Mouse (Mus musculus): ENCODE results near the gene Dnajc5.

Dnajc5 gene

DNA sequence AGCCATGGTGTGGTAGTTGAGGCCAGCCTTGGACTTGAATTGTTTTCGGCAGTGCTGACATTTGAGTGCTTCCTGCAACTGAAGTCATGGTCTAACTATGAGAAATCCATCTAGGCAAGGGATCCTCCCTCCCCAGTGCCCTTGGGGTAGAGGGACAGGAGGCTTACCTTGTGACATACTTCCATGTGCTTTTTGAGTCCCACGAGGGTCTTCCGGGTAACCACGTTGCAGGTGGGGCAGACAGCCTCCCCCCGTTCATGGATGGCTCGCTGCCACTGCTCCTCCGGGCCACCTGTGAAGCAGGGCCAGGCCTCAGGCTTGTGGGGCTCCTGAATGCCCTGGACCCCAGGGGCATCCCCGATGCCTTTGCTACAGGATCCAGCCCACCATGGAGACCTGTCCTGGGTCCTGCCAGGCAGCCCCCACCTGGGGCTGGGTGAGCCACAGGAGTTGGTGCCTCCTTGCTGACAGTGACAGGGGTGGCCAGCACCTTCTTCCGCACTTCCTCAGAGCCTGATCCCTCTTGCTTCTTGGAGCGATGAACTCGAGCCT, 68.0 kb downstream of the Dnajc5 start:
- peak in 1 of 2 experiments; percentile 4 for DNase-seq (ENCODE audit: low spot score in 2 of 2)

DNA sequence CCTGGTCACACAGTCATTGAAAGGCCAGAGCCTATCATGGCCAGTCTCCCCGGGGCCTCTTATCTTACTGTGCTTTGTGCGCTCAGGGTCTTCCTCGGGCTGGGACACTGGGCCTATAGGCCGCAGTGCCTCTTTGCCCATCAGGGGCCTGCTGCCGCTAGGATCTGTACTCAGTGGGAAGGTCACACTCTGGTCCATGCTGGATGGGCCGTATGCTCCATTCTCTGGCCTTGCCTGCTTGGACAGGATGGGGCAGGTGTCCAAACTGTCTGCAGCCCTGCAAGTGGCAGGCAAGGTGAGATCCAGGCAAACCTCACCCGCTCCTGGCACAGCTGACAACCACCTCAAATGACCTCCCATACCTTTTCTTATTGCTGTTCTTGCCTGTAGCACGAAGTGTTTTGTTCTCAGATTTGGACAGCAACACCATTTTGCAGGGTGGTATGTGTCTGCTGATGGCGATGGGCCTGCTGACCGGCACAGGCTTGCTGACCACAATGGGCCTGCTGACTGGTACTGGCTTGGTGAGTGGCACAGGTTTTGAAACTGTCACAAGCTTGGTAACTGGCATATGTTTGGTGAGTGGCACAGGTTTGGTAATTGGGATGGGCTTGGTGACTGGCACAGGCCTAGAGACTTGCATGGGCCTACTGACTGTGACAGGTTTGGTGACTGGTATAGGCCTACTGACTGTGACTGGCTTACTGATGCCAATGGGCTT, 68.9 kb downstream of the Dnajc5 start:
- peak in 1 of 2 experiments; percentile 4 for DNase-seq (ENCODE audit: low spot score in 2 of 2)

DNA sequence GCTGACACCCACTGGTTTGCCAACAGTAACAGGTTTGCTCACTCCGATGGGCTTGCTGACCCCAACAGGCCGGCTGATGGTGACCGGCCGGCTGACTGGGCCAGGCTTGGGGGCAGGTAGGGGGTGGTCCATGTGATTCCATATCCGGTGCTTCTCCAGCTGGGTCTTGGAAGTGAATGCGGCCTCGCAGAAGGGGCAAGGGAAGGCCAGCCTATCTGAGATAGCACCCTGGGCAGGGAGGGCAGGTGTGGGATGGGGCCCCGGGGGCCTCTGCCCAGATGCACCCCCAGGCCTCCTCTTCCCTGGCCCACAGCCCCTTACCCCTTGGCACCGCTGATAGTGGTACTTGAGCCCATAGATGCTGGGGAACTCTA, 69.4 kb downstream of the Dnajc5 start:
- peak in 1 of 2 experiments; percentile 4 for DNase-seq (ENCODE audit: low spot score in 2 of 2)

DNA sequence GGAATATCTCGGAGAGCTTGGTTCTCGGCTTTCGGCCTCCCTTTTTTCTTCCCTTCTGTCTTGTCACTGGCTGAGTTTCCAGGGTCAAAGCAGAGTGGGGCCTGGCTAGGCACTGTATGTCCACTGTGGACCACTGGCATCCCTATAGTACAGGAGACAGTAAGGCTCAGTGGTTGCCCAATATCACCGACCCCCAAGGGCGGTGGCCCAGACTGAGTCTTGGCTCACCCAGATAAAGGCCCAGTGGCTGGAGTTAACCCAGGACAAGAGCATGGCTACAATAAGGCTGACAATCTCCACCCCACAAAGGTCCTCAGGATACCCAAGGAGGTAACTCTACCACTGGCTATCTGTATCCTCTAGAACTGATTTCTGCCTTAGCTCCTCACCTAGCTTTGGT, 70.2 kb downstream of the Dnajc5 start:
- DNase-seq (ENCODE audit: low spot score in 2 of 2): no peak

DNA sequence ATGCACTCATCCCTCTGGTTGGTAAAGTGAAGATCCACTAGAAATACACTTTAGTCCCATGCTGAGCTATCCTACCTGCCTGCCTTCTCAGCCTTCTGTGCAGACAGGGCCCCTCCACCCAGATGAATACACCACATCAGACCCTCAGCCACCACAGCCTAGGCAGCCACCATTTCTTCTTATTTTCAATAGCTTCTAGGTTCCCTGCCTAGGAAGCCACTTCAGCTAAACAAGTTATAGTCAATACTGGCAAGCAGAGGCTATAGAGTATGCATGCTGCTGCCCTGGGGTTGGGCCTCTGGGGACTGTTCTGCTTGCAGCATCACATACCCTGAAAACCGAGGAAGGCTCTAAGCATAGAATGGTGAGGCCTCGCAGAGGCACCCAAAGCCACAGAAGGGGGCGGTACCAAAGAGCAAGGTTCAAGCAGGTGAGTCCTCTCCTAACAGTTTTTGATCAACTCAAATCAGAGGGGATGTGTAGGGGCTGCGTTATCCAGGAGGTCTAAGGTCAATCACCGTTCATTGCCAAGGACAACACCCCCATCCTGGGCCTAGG, 71.3 kb downstream of the Dnajc5 start, which contains the start of gene Prpf6:
Gene Prpf6 (plus strand): TSS at position 341 of the 558 bp plus-strand sequence.
- peak; percentile 18 to 54 for DNase-seq (ENCODE audit: low spot score in 2 of 2)

DNA sequence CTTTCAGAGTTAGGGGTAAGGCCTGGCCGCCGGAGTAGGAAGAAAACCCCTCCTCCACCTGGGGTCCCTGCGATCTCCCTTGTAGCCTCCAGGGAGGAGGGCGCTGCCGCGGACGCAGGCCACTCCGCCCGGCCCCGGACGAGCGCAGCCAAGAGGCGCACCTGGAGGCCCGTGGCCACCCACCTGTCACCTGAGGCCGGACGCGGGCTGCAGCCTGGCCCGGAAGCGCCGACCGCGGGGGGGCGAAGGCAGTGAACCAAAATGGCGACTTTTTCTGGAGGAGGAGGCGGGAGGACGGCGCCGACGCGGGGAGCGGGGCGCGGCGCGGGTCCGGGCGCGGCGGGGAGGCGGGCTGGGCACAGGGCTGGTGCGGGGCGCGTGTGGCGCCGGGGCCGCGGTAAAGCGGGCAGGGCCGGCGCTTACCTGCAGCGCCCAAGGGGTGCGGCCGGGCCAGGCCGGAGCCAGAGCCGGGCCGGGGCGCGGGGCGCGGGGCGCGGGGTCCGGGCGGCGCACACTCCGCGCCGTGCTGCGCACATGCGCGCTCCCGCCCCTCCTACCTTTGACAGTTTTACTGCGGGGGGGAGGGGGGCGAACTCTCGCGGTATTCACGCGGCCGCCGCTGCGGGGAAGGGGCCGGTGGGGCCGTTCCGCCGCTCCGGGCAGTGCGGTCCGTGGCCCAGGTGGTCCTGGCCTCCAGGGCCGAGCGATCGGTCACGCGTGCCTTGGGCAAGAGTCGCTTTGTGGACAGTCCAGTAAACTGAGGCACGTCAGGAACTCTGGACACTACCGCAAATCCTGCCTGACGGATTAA, 72.2 kb downstream of the Dnajc5 start, which contains the start of gene Zfp512b:
Gene Zfp512b (minus strand): TSS at position 573 of the 811 bp plus-strand sequence.
- peak; percentile 53 to 69 for DNase-seq (ENCODE audit: low spot score in 2 of 2)

DNA sequence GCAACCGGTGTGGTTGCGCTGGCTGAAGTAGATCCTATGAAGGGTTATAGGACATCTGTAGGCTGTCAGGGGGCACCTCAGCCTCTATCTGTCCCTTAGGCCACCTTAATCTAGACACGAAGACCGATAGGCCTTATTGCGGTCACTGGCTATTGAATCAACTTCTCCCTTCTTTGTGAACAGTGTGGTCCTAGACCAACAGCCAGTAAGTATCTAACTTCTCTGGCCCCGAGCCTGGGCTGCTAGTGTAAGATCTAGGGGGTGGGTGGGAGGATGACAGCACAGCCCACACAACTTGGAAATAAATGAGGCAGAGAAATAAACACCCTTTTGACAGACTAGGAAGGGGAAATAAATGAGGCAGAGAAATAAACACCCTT, 72.7 kb downstream of the Dnajc5 start:
- DNase-seq (ENCODE audit: low spot score in 2 of 2): no peak

DNA sequence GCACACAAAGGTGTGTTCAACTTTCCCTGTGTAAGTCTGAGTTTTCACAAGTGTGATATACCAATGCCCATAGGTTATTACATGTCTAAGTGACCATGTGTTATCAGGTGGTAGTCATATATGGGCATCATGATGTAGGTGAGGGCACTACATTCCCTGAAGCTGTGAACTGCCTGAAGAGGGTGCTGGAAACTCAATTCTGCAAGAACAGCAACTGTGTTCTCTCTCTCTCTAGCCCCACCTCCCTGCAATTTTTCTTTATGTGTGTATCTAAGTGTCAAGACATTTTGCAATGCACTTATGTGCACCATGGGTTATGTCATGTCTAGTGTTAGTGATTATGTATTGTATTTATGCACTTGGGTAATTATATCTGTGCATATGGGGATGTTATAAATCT, 73.7 kb downstream of the Dnajc5 start:
- no peak for DNase-seq (ENCODE audit: low spot score in 2 of 2)

DNA sequence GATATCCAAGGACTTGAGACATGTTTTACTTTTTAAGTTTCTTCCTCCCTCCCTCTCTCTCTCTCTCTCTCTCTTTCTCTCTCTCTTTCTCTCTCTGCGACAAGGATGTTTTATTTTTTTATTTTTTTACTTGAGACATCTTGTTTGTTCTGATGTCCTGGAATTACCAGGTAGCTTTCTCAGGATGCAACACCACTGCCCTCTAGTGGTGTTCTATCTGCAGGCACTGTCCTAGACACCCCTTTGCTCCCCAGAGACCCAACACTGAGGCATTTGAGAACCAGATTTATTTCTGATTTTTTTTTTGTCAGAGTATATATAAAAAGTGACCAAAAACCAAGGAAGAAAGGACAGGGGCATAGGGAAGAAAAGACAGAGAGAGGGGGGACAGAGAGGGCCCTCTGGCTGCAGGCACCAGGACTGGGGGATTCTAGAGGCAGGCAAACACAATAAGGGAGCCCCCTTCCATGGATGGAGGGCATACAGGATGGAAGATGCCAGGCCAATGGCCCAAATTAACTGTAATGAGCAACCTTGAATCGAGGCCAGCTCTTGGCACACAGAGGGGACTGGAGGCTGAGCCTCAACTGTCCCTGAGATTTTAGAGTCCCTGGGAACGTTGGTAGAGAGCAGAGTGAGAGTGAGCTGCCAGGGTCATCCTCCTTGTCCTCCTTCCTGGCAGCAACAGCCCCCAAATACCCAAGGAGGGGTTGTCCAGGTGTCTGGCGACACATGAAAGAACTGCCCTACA, 74.8 kb downstream of the Dnajc5 start:
- DNase-seq (ENCODE audit: low spot score in 2 of 2): peak in 1 of 2 experiments; percentile 6

DNA sequence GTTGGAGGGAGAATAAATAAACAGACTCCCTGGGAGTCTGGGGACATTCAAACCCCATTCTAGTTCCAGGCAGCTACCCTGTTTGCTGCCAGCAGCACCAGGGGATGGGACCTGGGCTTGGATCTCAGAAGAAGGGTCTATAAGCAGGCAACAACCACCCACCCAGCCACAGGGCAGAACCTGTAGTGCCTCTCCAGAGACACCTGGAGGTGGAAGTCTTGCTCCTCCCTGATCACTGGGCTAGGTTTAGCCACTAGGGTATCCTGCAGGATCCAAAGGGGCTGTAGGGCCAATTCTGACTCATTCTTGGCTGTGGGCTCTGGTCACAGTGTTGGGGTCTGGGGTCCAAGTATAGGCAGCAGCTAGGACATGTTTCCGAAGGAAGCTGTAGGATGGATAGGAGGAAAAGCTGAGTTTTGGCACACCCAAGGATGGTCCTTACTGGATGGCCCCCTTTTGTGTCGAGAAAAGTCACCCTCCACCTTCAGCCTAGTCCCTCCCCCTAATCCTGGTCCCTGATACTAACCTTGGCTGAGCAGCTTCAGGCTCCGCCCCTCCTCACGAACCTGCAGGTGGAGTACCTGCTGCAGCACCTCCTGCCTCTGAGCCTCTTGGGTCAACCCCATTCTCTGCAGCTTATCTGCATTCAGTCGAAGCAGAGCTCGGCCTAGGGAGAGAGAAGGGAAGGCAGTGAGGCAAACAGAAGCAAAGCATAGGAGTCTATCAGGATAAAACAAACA, 76.1 kb downstream of the Dnajc5 start:
- no peak for DNase-seq (ENCODE audit: low spot score in 2 of 2)

DNA sequence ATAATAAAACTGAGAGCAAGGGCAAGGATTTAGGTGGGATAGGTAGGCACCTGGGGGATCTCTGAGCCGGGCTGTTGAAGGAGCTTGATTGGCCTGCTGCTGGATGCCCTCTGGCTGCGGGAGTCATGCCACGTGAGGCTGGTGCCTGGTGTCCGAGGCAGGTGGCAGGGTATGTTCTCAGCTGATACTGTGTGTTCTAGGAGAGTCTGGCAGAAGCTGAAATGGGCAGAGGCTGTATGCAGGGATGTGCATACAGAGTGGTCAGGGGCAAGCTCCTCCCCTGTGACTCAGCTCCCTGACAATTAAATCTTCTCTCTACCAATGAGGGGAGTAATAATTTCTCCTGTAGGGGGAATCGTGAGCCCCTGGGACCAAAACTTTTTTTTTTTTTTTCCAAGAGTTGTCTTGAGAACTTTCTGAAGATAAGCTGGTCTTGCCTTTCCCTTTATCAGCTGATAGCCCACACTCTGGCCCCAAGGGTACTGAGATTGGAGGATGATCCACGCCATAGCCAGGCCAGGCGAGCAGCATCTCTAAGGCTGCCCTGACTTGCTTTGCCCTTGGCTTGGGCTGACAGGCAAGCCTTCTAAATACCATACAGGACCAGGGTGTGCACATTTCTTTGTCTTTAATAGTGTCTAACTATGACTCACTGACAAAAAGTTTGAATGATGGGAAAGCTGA, 77.2 kb downstream of the Dnajc5 start:
- DNase-seq (ENCODE audit: low spot score in 2 of 2): no peak

DNA sequence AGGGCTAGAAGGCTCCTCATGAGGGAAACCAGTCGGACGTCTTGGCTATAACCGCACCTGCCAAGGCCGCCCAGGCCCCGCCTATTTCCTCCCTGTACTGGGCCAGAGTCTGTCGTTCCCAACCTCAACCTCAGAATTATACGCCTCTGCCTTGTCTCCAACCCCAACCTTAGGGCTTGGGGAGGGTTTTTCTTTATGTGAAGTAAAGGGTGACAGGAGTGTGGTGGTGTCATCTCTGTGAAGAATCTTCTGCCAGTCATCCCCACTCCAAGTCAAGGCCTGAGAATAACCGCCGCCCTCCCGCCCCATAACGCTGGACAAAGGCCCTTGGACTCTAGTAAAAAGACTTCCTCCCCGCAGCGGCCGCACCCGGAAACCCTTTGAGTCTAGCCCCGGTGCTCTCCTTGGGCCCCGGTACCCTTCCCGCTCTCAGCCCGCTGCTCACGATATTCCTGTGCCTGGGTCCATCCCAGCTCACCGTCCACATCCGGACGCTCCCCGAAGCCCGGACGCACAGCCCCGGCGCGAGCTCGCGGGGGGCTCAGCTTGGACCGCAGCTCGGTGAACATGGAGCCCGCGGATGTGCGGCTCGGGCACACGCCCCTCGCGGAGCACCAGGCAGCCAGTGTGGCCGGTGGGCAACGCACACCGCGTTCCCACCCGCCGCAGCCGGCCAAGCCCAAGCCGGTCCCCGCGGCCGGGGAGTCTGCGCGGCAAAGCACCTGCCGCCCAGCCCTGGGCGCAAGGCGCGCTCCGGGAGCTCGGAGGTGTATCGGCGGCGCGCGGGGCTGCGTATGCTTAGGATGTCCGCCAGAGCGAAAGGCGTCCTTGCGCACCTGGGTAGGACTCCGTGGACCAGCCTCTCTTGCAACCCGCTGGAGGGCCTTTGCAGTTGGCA, 78.4 kb downstream of the Dnajc5 start, which contains the start of gene Samd10:
Gene Samd10 (minus strand): TSS at position 759 of the 898 bp plus-strand sequence.
- peak in 1 of 2 experiments; percentile 71 for DNase-seq (ENCODE audit: low spot score in 2 of 2)

DNA sequence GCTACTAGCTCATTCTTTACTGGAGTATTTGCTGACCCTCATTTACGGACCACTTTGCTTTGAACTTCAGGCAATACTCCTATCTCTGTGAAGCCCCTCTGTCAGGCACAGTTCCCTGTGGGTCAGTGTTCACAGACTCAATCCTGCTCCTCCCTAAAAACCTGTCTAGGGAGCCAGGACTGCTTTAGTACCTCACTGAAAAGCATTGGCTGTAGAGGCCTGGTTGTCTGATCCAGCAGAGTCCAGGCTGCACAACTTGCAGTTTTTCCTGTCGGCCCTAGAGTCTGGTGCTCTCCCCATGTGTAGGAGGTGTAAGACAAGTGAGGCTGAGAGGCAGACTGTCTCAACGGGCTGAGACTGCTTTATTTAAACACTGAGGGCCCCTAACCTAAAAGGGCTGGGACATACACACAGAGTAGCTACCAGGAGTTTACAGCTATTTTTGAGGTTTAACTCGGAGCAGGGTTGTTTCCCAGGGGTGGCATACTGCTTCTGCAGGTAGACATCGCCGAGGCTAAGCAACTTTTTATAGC, 80.0 kb downstream of the Dnajc5 start:
- no peak for DNase-seq (ENCODE audit: low spot score in 2 of 2)

DNA sequence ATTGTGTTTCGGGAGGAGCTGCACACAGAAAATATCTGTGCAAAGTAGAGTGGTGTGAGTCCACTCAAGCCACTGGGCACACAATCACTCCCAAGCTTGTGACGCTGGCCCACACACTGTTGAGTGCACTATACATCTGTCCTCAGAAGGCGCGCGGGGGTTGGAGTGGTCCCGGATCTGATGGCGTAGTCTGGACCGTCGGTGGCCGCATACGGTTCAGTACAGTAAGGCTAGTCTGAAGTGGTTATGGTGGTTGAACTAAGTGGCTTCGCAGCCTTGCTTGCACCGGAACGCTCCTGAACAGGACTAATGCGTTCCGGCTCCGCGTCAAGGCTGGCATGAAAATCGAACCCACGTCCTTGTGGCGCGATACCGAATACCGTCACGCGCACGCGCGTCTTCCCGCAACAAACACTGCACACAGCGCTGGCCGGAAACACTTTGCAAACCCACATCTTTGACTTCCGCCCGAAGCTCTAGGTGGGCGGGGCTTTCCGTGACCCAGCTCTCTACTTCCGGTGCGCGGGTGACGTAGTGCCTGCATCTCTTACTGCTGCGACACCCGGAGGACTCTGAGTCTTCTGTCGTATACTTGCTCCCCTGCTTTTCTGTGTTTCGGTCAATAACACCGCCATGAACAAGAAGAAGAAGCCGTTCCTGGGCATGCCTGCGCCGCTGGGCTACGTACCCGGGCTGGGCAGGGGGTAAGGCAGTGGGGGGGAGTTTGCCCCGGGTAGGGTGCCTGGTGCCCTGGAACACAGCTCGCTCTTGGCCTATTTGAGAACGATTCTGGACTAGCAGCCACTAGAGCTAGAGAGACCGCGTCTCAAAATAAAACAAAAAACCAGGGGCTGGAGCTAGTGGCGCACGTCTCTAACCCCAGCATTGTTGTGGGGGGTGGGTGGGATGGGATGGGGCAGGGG, 80.8 kb downstream of the Dnajc5 start:
- peak; percentile 88 to 98 for DNase-seq (ENCODE audit: low spot score in 2 of 2)

DNA sequence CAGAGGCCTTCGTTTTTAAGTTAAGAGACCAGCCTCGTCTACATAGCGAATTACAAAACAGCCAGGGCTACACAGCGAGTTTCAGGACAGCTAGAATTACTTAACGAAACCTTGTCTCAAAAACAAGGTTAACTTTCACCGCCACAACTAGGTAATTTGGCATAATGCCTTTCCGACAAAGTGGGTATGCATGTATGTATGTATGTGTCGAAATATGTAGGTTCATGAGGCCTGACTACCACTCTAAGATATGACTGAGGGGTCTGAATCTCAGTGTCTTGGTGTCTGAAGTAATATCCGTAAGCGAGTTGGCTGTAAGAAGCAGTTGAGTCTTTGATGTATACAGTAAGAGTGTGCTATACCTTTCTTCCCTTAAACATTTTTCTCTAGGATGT, 81.5 kb downstream of the Dnajc5 start:
- no peak for DNase-seq (ENCODE audit: low spot score in 2 of 2)

DNA sequence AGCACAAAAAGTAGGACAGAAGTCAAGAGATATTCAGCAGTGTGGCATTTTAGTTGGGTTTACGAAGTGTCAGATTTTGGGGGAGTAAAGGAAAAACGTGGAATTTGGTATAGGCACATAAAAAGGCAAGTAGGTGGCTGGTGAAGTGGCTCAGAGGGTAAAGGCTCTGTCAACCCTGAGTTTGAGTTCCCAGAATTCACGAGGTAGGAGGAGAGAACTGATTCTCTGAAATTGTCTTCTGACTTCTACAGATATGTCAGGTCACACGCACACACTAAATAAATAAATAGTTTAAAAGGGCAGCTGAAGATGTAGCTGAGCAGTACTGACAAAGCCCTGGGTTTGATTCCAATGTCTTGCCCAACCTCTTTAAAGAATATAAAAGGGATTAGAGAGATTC, 82.1 kb downstream of the Dnajc5 start:
- no peak for DNase-seq (ENCODE audit: low spot score in 2 of 2)
